Mouse (Mus musculus): ENCODE results near the gene Clec11a.

DNA sequence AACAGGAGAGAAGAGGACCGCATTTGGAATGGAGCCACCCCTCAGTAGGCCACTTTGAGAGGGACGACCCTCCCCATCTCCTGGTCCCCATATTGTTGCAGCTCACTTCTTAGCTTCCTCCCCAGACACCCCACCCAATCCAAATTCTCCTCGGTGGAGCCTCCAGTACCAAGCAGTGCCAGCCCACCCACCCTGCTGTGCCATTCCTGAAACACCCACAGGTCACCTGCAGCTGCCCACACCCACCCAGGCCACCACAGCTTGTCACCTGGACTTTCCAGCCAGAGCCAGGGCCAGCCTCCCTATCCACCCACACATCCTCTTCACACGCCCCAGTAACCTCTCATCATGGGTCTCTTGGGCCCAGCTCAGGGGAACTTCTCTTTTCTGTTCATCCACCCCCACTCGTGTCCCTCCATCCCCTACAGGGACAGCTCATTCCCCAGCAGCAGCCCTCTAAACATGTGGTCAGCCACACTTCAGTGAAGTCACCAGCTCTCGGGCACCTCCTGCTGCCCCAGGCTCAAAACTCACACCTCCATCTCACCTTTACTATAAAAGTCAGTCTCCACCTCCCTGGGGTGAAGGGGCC is 5.1 kb upstream of the Clec11a start:
- TF ChIP-seq GATA1 (IDR thresholded peaks at IDR 0.05; ENCODE audit: borderline replicate concordance, low read length) (no peak), FLI1 (IDR thresholded peaks at IDR 0.05; ENCODE audit: low read length) (no peak)

All from megakaryocyte, embryonic 14.5 days (primary cell).